Mouse (Mus musculus) MEL (cell line): ENCODE results near the gene Slc25a22. TPM values are rescaled to one million over a fixed set of nuclear protein-coding genes. Genes with fewer than 3 reads are reported as not detected.
A peak's percentile ranks its signal among the peaks of the same experiment; 100 is the strongest.

ENCODE experiments used
- DNase-seq: peaks from one replicate; pipeline ENCODE4 v3.0.0; 2011; ENCODE audit warnings: low read depth, low spot score
- H3K27ac ChIP-seq: 2 replicates; pipeline ENCODE4 v1.5.1; 2012; ENCODE audit warnings: low read depth, mild to moderate bottlenecking, control low read depth, low read length, moderate library complexity; ENCODE audit not compliant: control insufficient read depth
- H3K27me3 ChIP-seq, 2 experiments: fragments of 150-350 bp in 1 of 2; sonication (generic) in 1 of 2; 2 replicates each; pipeline ENCODE4 v1.6.1; 2012; ENCODE audit warnings: low read length in 2 of 2, mild to moderate bottlenecking in 2 of 2, improper control_type of control experiment in 1 of 2, moderate library complexity in 1 of 2; ENCODE audit not compliant: insufficient read depth in 2 of 2, control insufficient read depth in 1 of 2
- H3K36me3 ChIP-seq, 2 experiments: 2 replicates each; pipeline ENCODE4 v1.6.1; 2012 to 2014; ENCODE audit warnings: low read length in 2 of 2, improper control_type of control experiment in 1 of 2, inconsistent platforms in 1 of 2, mild to moderate bottlenecking in 1 of 2; ENCODE audit not compliant: insufficient read depth in 2 of 2, control insufficient read depth in 1 of 2
- H3K4me1 ChIP-seq, 2 experiments: fragments of 150-350 bp in 1 of 2; sonication (generic) in 1 of 2; 2 replicates each; pipeline ENCODE4 v1.6.1; 2012; ENCODE audit warnings: low read length in 2 of 2, improper control_type of control experiment in 1 of 2, mild to moderate bottlenecking in 1 of 2; ENCODE audit not compliant: insufficient read depth in 2 of 2, control insufficient read depth in 1 of 2
- H3K4me3 ChIP-seq, 2 experiments: fragments of 150-350 bp in 1 of 2; sonication (generic) in 1 of 2; 2 replicates each; pipeline ENCODE4 v1.5.1; 2012; ENCODE audit warnings: low read depth in 2 of 2, low read length in 2 of 2, mild to moderate bottlenecking in 2 of 2, moderate library complexity in 2 of 2, control low read depth in 1 of 2, improper control_type of control experiment in 1 of 2; ENCODE audit not compliant: control insufficient read depth in 1 of 2, insufficient read depth in 1 of 2
- H3K79me2 ChIP-seq: 2 replicates; pipeline ENCODE4 v1.6.1; 2012; ENCODE audit warnings: mild to moderate bottlenecking, low read length, moderate library complexity; ENCODE audit not compliant: control insufficient read depth, poor library complexity, insufficient read depth
- H3K9ac ChIP-seq: 2 replicates; pipeline ENCODE4 v1.6.1; 2012; ENCODE audit warnings: low read depth, mild to moderate bottlenecking, control low read depth, low read length, moderate library complexity; ENCODE audit not compliant: control insufficient read depth, poor library complexity, severe bottlenecking
- H3K9me3 ChIP-seq: fragments of 150-350 bp; sonication (generic); replicated peaks from 2 replicates; pipeline ENCODE4 v1.6.1; 2012; ENCODE audit warnings: mild to moderate bottlenecking, low read length, improper control_type of control experiment, moderate library complexity; ENCODE audit not compliant: insufficient read depth
- BHLHE40 ChIP-seq: IDR thresholded peaks from 2 replicates; pipeline ENCODE4 v1.6.1; 2012; ENCODE audit warnings: low read depth, mild to moderate bottlenecking, inconsistent platforms, low read length, improper control_type of control experiment, borderline replicate concordance
- CHD2 ChIP-seq: IDR thresholded peaks from 2 replicates; pipeline ENCODE4 v1.6.1; 2011; ENCODE audit warnings: low read length, improper control_type of control experiment
- CTCF ChIP-seq, 3 experiments: IDR thresholded peaks in 2 of 3; conservative IDR thresholded peaks in 1 of 3; 2 replicates each; pipeline ENCODE4 v1.5.1; 2011 to 2012; ENCODE audit warnings: low read length in 3 of 3, low read depth in 2 of 3, mild to moderate bottlenecking in 2 of 3, improper control_type of control experiment in 1 of 3, inconsistent platforms in 1 of 3, mixed read lengths in 1 of 3, moderate library complexity in 1 of 3; ENCODE audit not compliant: control insufficient read depth in 1 of 3, insufficient read depth in 1 of 3, poor library complexity in 1 of 3, severe bottlenecking in 1 of 3
- GABPA ChIP-seq: IDR thresholded peaks from 2 replicates; pipeline ENCODE4 v1.6.1; 2012; ENCODE audit warnings: low read depth, mild to moderate bottlenecking, inconsistent platforms, low read length, improper control_type of control experiment, moderate library complexity
- GATA1 ChIP-seq: IDR thresholded peaks from 2 replicates; pipeline ENCODE4 v1.6.1; 2011; ENCODE audit warnings: low read depth, low read length, improper control_type of control experiment
- MYC ChIP-seq: IDR thresholded peaks from 2 replicates; pipeline ENCODE4 v1.6.1; 2011; ENCODE audit warnings: low read depth, mild to moderate bottlenecking, low read length, improper control_type of control experiment, moderate library complexity
- NRF1 ChIP-seq: IDR thresholded peaks from 2 replicates; pipeline ENCODE4 v1.6.1; 2014; ENCODE audit warnings: low read depth, mild to moderate bottlenecking, inconsistent platforms, low read length, improper control_type of control experiment, moderate library complexity; ENCODE audit not compliant: poor library complexity, insufficient read depth, severe bottlenecking
- POLR2AphosphoS2 ChIP-seq: IDR thresholded peaks from 2 replicates; pipeline ENCODE4 v1.6.1; 2011; ENCODE audit warnings: low read length, improper control_type of control experiment
- RAD21 ChIP-seq: IDR thresholded peaks from 2 replicates; pipeline ENCODE4 v1.6.1; 2011; ENCODE audit warnings: mild to moderate bottlenecking, low read depth, low read length, improper control_type of control experiment
- RCOR1 ChIP-seq: IDR thresholded peaks from 2 replicates; pipeline ENCODE4 v1.6.1; 2012; ENCODE audit warnings: low read depth, mild to moderate bottlenecking, inconsistent platforms, low read length, improper control_type of control experiment
- SMC3 ChIP-seq: IDR thresholded peaks from 2 replicates; pipeline ENCODE4 v1.6.1; 2011; ENCODE audit warnings: low read depth, low read length, improper control_type of control experiment
- TAL1 ChIP-seq: IDR thresholded peaks from 2 replicates; pipeline ENCODE4 v1.6.1; 2012; ENCODE audit warnings: mild to moderate bottlenecking, inconsistent platforms, low read length, moderate library complexity, mixed read lengths
- TBP ChIP-seq: IDR thresholded peaks from 2 replicates; pipeline ENCODE4 v1.8.0; 2011; ENCODE audit warnings: low read depth, low read length, improper control_type of control experiment
- UBTF ChIP-seq: IDR thresholded peaks from 2 replicates; pipeline ENCODE4 v1.6.1; 2012; ENCODE audit warnings: low read depth, mild to moderate bottlenecking, inconsistent platforms, low read length, improper control_type of control experiment, moderate library complexity, borderline replicate concordance; ENCODE audit not compliant: insufficient read depth
- ZC3H11A ChIP-seq: IDR thresholded peaks from 2 replicates; pipeline ENCODE4 v1.6.1; 2012; ENCODE audit warnings: low read depth, mild to moderate bottlenecking, inconsistent platforms, low read length, improper control_type of control experiment
- ZKSCAN1 ChIP-seq: IDR thresholded peaks from 2 replicates; pipeline ENCODE4 v1.6.1; 2012; ENCODE audit warnings: low read depth, mild to moderate bottlenecking, inconsistent platforms, low read length, improper control_type of control experiment, moderate library complexity
- ZMIZ1 ChIP-seq: IDR thresholded peaks from 2 replicates; pipeline ENCODE4 v1.6.1; 2012; ENCODE audit warnings: low read depth, mild to moderate bottlenecking, inconsistent platforms, low read length, improper control_type of control experiment, moderate library complexity
- polyA plus RNA-seq, 2 experiments: library from polyadenylated mRNA; stranded (reverse) in 1 of 2; unstranded in 1 of 2; fragments of >175 nt in 1 of 2; fragments of >200 nt in 1 of 2; gene quantifications; 2 replicates each; pipeline versions ENCODE4 v1.2.1 to v1.2.4; 2012; ENCODE audit warnings: low replicate concordance in 2 of 2, low read depth in 1 of 2; ENCODE audit not compliant: insufficient read length in 2 of 2, insufficient read depth in 1 of 2, missing spikeins in 1 of 2
- total RNA-seq: library from RNA; depleted of rRNA; stranded (reverse); fragments of 300-350 nt; gene quantifications from 2 replicates; pipeline ENCODE4 v1.2.3, GENCODE M21; 2012

Gene Slc25a22
- total and polyA plus RNA-seq, 3 experiments = 23.8 to 46.0 TPM; not detected in 1

DNA sequence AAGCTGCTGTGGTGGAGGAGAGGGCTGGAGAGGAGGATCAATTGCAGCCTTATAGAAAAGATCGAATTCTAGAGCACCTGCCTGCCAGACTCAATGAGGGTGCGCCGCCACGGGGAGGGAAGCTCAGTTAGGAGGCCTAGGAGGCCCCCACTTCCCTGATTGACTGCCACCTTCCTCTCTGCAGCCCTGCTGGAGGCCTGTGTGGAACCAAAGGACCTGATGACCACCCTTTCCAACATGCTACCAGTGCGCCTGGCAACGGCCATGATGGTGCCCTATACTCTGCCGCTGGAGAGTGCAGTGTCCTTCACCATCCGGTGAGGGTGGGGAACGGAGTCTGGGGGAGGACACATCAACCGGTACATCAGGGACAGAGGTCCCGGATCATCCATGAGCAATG, 21.0 kb upstream of the Slc25a22 start:
- Histone ChIP-seq H3K79me2 (no peaks in the 10 kb centered on the region; the same call in 1 of the 2 replicates), H3K9me3 (no peaks in the 10 kb centered on the region), H3K9ac (no peak overlapping the region), H3K4me1 (peaks cover 0 to 6% of the 10 kb centered on the region in 2 experiments; a peak in 1 of 4 replicates), H3K27ac (no peak overlapping the region), H3K27me3 (no peaks in the 10 kb centered on the region), H3K4me3 (no peak overlapping the region), H3K36me3 (no peaks in the 10 kb centered on the region)
- DNase-seq = no peak
- no peak for TF ChIP-seq RCOR1
- no peak for TF ChIP-seq GABPA
- TF ChIP-seq CHD2 = no peak
- no peak for TF ChIP-seq ZKSCAN1
- TF ChIP-seq MYC = no peak
- TF ChIP-seq POLR2AphosphoS2 = no peak

DNA sequence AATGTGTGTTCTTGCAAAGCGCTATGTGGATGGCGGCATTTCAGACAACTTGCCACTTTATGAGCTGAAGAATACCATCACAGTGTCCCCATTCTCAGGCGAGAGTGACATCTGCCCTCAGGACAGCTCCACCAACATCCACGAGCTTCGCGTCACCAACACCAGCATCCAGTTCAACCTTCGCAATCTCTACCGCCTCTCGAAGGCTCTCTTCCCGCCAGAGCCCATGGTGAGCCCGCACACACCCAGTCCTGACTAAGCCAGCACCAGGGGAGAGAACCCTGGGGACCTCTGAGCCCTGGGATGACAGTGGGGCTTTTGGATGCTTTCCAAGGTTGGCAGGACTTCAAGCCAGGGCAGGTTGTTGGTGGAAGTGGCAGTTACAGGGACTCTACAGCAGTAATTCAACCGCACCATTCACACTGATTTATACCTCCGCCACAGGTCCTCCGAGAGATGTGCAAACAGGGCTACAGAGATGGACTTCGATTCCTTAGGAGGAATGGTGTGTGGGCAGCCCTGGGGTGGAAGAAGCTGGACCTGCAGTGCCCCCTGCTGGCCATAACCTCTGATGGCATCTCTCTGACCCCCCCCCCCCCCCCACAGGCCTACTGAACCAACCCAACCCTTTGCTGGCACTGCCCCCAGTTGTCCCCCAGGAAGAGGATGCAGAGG, 20.4 kb upstream of the Slc25a22 start:
- Histone ChIP-seq H3K27me3 (no peaks in the 10 kb centered on the region), H3K9ac (no peak overlapping the region), H3K9me3 (no peaks in the 10 kb centered on the region), H3K27ac (no peak overlapping the region), H3K36me3 (no peaks in the 10 kb centered on the region), H3K4me1 (peaks cover 0 to 6% of the 10 kb centered on the region in 2 experiments; a peak in 1 of 4 replicates), H3K4me3 (no peak overlapping the region), H3K79me2 (no peaks in the 10 kb centered on the region; the same call in 1 of the 2 replicates)
- peak; percentile 53 for DNase-seq
- no peak for TF ChIP-seq TBP
- peak; percentile 55 to 86 (median 63); a peak in 5 of 6 replicates for TF ChIP-seq CTCF (IDR thresholded peaks at IDR 0.05 in 2 of 3, conservative IDR thresholded peaks at IDR 0.05 in 1 of 3; ENCODE audit: control insufficient read depth in 1 of 3, insufficient read depth in 1 of 3, low read depth in 2 of 3, low read length in 3 of 3, poor library complexity in 1 of 3, severe bottlenecking in 1 of 3)
- TF ChIP-seq TAL1 = no peak
- TF ChIP-seq BHLHE40 = no peak
- 0 out of 2 replicates have a peak, but pooled peaks have one; percentile 2 for TF ChIP-seq ZC3H11A
- TF ChIP-seq MYC = no peak
- no peak for TF ChIP-seq ZMIZ1
- TF ChIP-seq RAD21 = peak; percentile 53
- no peak for TF ChIP-seq NRF1
- TF ChIP-seq SMC3 = peak; percentile 38
- no peak for TF ChIP-seq UBTF
- no peak for TF ChIP-seq GATA1
